Mouse (Mus musculus): Measurements from ENCODE around the gene Acta2.
A peak's percentile ranks its signal among the peaks of the same experiment; 100 is the strongest.

The Acta2 gene

DNA sequence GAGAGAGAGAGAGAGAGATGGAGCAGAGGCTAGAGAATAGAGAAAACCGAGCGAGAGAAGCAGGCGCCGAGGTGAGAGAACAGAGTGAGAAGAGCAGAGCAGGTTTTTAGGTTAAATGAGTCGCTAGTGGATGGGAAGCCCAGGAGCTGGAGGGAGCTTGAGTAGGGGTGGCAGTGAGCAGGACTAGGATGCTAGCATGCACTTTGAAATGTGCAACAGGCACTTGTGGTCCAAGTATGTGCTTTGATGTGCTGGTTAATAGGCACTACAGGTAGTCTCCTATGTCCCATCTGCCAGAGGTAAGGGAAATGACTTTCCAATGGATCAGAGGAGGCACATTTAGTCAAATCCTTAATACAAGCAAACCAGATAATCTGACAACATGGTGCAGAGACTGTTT, 36.6 kb upstream of the Acta2 start:
- Histone ChIP-seq H3K27me3 (ENCODE audit: insufficient read depth, low read length) (peaks cover 40% of the 10 kb centered on the region), H3K4me1 (replicated peaks; ENCODE audit: low read depth, low read length) (peaks cover 12% of the 10 kb centered on the region), H3K9me3 (ENCODE audit: low read length) (no peaks in the 10 kb centered on the region), H3K36me3 (ENCODE audit: insufficient read depth, low read length) (no peaks in the 10 kb centered on the region), H3K4me3 (replicated peaks; ENCODE audit: low read length) (no peak overlapping the region)
- TF ChIP-seq CTCF (conservative IDR thresholded peaks at IDR 0.05; ENCODE audit: low read length) (no peak), POU5F1 (IDR thresholded peaks at IDR 0.05; ENCODE audit: borderline replicate concordance, low read length) (no peak), NANOG (IDR thresholded peaks at IDR 0.05; ENCODE audit: borderline replicate concordance, low read length) (no peak)

DNA sequence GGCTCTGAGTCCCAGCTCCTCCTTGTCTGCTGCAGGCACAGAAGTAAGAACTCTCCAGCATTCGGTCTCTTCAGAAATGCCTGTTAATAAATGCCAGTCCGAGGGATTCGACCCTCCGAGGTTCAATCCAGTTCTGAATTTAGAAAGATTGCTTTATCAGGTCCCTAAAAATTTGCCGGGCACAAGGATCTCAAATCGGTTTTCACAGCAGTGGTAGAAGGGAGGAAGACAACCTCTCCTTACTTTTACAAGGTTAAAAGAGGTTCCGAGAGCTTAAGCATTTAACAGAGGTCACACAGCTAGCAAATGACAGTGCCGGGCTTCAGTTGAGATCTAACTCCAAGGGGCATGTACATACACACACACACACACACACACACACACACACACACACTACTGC, 36.0 kb upstream of the Acta2 start:
- no peaks in the 10 kb centered on the region for H3K36me3 ChIP-seq (ENCODE audit: insufficient read depth, low read length)
- peaks cover 40% of the 10 kb centered on the region for H3K27me3 ChIP-seq (ENCODE audit: insufficient read depth, low read length)
- H3K4me3 ChIP-seq (replicated peaks; ENCODE audit: low read length), result no peak overlapping the region
- TF ChIP-seq CTCF (conservative IDR thresholded peaks at IDR 0.05; ENCODE audit: low read length), result no peak
- TF ChIP-seq NANOG (IDR thresholded peaks at IDR 0.05; ENCODE audit: borderline replicate concordance, low read length), result no peak
- TF ChIP-seq POU5F1 (IDR thresholded peaks at IDR 0.05; ENCODE audit: borderline replicate concordance, low read length), result no peak
- peaks cover 12% of the 10 kb centered on the region for H3K4me1 ChIP-seq (replicated peaks; ENCODE audit: low read depth, low read length)
- H3K9me3 ChIP-seq (ENCODE audit: low read length), result no peaks in the 10 kb centered on the region

DNA sequence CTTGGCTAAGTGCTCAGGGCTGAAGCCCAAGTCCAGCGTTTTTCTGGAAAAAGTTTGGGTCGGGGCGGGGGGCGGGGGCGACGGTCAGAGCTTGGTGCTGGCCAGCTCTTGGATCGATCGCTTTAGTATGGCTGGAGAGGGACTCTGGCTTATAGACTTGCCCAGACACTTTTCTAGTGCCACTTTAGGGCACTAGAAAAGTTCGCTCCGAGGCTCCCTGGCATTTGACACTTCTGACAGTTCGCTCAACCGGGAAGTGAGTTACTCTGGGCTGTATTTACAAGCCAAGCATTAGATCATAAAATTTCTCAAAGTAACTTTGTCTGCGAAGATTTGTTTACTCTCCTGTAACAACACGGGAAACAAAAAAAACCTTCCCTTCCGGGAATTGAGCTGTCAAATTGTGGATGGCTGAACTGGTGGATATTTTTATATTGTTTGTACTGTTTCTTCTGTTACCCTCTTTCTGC, 35.5 kb upstream of the Acta2 start:
- Histone ChIP-seq H3K4me1 (replicated peaks; ENCODE audit: low read depth, low read length) (peaks cover 12% of the 10 kb centered on the region), H3K36me3 (ENCODE audit: insufficient read depth, low read length) (no peaks in the 10 kb centered on the region), H3K4me3 (replicated peaks; ENCODE audit: low read length) (peak overlapping the region; percentile 67), H3K27me3 (ENCODE audit: insufficient read depth, low read length) (peaks cover 40% of the 10 kb centered on the region), H3K9me3 (ENCODE audit: low read length) (no peaks in the 10 kb centered on the region)
- TF ChIP-seq CTCF (conservative IDR thresholded peaks at IDR 0.05; ENCODE audit: low read length) (no peak), POU5F1 (IDR thresholded peaks at IDR 0.05; ENCODE audit: borderline replicate concordance, low read length) (no peak), NANOG (IDR thresholded peaks at IDR 0.05; ENCODE audit: borderline replicate concordance, low read length) (no peak)

DNA sequence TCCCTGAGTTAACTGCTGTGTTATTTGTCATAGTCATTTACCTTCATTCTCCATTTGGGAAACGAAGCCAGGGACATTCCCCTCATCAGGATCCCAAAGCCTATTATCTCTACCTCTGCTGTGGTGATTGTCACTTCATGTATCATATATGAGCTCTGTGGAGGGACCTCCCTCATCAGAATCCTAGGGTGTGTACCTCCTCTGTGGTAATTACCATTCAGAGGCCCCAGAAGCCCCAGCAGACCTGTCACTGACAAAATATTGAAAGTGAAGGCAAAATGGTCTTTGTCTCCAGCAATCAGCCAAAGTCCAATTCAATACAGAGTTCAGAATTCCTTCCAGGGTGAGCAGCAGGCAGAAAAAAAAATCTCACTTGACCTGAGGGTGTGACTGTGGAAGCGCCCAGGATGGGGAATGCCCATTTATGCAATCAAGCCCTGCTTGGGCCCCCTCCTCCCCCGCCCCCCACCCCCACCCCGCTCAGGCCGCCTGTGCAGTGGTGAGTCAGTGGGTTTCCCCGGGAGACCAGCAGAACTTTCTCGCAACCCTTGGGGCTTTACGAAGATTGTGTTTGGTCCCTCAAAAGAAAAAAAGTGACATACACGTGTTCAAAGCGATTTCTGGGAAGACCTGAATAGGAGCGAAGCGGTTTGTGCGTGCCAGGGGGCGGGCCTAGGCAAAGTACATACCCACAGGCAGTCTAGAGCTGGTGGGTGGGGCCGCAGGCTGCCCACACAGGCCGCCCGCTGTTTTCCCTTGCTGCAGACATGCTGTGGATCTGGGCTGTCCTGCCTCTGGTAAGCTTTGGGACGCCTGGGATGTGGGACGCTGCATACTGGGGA, 34.8 kb upstream of the Acta2 start, which contains the start of gene Fas:
TSS of gene Fas (plus strand) at position 719 of the 842 bp plus-strand sequence.
- Histone ChIP-seq H3K4me3 (replicated peaks; ENCODE audit: low read length) (peak within 1 kb of the TSS; percentile 67), H3K36me3 (ENCODE audit: insufficient read depth, low read length) (no peaks in the 10 kb centered on the region), H3K27me3 (ENCODE audit: insufficient read depth, low read length) (peaks cover 40% of the 10 kb centered on the region), H3K4me1 (replicated peaks; ENCODE audit: low read depth, low read length) (peaks cover 12% of the 10 kb centered on the region), H3K9me3 (ENCODE audit: low read length) (no peaks in the 10 kb centered on the region)
- TF ChIP-seq NANOG (IDR thresholded peaks at IDR 0.05; ENCODE audit: borderline replicate concordance, low read length), result no peak
- TF ChIP-seq POU5F1 (IDR thresholded peaks at IDR 0.05; ENCODE audit: borderline replicate concordance, low read length), result no peak
- TF ChIP-seq CTCF (conservative IDR thresholded peaks at IDR 0.05; ENCODE audit: low read length), result no peak

DNA sequence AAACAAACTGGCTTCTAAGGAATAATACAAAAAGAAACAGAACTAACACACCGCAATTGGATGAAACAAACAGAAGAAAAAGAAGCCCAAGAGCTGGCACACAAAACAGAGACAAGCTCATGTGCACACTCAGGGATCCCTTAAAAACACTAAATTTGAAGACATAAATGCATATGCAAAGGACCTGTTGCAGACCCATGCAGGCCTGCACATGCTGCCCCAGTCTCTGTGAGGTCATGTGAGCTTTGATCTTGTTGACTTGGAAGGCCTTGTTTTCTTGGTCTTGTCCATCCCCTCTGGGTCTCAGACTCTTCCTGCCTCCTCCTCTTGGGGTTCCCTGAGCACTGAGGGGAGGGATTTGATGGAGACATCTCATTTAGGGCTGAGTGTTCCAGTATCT, 33.3 kb upstream of the Acta2 start:
- Histone ChIP-seq H3K4me1 (replicated peaks; ENCODE audit: low read depth, low read length) (peaks cover 12% of the 10 kb centered on the region), H3K4me3 (replicated peaks; ENCODE audit: low read length) (no peak overlapping the region), H3K36me3 (ENCODE audit: insufficient read depth, low read length) (no peaks in the 10 kb centered on the region), H3K9me3 (ENCODE audit: low read length) (no peaks in the 10 kb centered on the region), H3K27me3 (ENCODE audit: insufficient read depth, low read length) (peaks cover 39% of the 10 kb centered on the region)
- TF ChIP-seq NANOG (IDR thresholded peaks at IDR 0.05; ENCODE audit: borderline replicate concordance, low read length) (no peak), POU5F1 (IDR thresholded peaks at IDR 0.05; ENCODE audit: borderline replicate concordance, low read length) (no peak), CTCF (conservative IDR thresholded peaks at IDR 0.05; ENCODE audit: low read length) (no peak)

DNA sequence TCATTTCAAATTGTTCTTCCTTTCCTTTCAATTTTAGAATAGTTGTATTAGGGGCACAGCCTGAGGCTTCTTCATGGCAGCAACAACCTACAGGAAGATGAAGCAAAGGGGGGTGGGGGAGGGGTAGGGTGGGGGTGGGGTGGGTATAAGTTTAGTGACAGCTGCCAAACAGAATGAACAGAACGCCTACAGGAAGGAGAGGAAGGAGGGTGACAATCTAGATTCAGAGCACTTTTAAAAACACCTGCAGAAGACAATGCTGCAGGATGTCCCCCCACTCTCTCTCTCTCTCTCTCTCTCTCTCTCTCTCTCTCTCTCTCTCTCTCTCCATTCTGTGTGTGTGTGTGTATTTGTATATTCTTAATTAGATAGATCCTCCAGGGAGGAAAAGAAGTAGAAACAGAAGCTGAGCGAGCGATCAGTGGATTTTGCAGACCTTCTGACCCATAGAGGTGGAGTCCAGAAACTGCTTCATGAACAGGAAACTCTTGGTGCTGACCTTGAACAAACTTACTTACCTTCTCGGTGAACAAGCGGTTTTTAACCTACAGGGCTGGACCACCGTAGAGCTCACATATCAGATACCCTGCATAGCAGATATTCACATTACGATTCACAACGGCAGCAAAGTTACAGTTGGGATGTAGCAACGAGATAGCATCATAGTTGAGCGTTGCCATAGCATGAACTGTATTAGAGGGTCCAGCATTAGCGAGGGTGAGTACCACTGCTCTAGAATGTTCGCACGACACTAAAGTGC, 32.4 kb upstream of the Acta2 start:
- Histone ChIP-seq H3K27me3 (ENCODE audit: insufficient read depth, low read length) (peaks cover 34% of the 10 kb centered on the region), H3K9me3 (ENCODE audit: low read length) (no peaks in the 10 kb centered on the region)
- TF ChIP-seq NANOG (IDR thresholded peaks at IDR 0.05; ENCODE audit: borderline replicate concordance, low read length) (no peak), CTCF (conservative IDR thresholded peaks at IDR 0.05; ENCODE audit: low read length) (no peak), POU5F1 (IDR thresholded peaks at IDR 0.05; ENCODE audit: borderline replicate concordance, low read length) (no peak)

DNA sequence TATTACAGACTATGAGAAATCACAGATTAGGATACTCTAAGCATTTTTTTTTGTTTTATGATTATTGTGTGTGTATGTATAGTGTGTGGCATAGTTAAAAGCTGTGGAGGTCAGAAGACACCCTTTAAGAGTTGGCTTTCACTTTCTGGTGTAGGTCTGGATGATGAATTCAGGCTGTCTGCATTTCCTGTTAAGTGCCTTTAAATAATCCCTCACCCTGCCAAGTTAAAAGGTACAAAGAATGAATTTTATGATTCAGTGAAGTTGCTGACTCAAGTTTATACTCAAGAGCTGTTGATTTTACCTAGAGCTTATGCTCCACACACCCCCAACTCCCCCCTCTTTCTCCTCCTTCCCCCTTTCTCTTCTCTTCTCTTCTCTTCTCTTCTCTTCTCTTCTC, 31.8 kb upstream of the Acta2 start:
- Histone ChIP-seq H3K27me3 (ENCODE audit: insufficient read depth, low read length) (peaks cover 28% of the 10 kb centered on the region), H3K9me3 (ENCODE audit: low read length) (no peaks in the 10 kb centered on the region), H3K4me3 (replicated peaks; ENCODE audit: low read length) (no peak overlapping the region), H3K4me1 (replicated peaks; ENCODE audit: low read depth, low read length) (peaks cover 12% of the 10 kb centered on the region), H3K36me3 (ENCODE audit: insufficient read depth, low read length) (no peaks in the 10 kb centered on the region)
- TF ChIP-seq POU5F1 (IDR thresholded peaks at IDR 0.05; ENCODE audit: borderline replicate concordance, low read length), result no peak
- no peak for TF ChIP-seq NANOG (IDR thresholded peaks at IDR 0.05; ENCODE audit: borderline replicate concordance, low read length)
- TF ChIP-seq CTCF (conservative IDR thresholded peaks at IDR 0.05; ENCODE audit: low read length), result no peak

More for the DNA sequence above, 32.4 kb upstream of the Acta2 start:
- Histone ChIP-seq H3K4me3 (replicated peaks; ENCODE audit: low read length) (no peak overlapping the region), H3K36me3 (ENCODE audit: insufficient read depth, low read length) (no peaks in the 10 kb centered on the region), H3K4me1 (replicated peaks; ENCODE audit: low read depth, low read length) (peaks cover 12% of the 10 kb centered on the region)

DNA sequence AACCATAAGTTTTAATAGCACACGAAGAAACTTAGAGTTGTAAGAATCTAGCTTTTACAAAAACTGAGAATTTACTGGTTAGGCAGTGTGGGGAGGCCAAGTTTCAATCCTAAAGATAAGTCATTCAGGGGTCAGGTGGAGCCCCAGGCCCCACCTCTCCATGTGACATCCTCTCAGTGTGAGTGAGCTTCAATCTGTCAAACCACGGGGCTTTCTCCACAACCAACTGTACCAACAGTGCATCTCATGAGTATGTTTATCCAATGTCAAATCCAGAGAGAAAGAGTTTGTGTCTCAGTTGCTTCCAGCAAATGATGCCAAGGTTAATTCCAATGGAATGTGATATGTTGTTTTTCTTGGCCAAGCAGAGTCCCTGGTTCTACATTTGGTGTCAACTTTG, 29.4 kb upstream of the Acta2 start:
- Histone ChIP-seq H3K4me3 (replicated peaks; ENCODE audit: low read length) (no peak overlapping the region), H3K9me3 (ENCODE audit: low read length) (no peaks in the 10 kb centered on the region), H3K27me3 (ENCODE audit: insufficient read depth, low read length) (peaks cover 8% of the 10 kb centered on the region), H3K4me1 (replicated peaks; ENCODE audit: low read depth, low read length) (peaks cover under 1% of the 10 kb centered on the region; the same call in 1 of the 2 replicates), H3K36me3 (ENCODE audit: insufficient read depth, low read length) (no peaks in the 10 kb centered on the region)
- TF ChIP-seq CTCF (conservative IDR thresholded peaks at IDR 0.05; ENCODE audit: low read length), result no peak
- TF ChIP-seq NANOG (IDR thresholded peaks at IDR 0.05; ENCODE audit: borderline replicate concordance, low read length), result no peak
- no peak for TF ChIP-seq POU5F1 (IDR thresholded peaks at IDR 0.05; ENCODE audit: borderline replicate concordance, low read length)
